Comparison of ENCODE assay signal across 32 mouse cellular contexts in genomic region chr17:66130371-66130770, GRCm38 (mm10).
"Had no signal": no experiment of that assay in that cellular context is flagged by ENCODE, and none has a peak within 500 bp of the region (broad histone marks: within the 10 kb centered on the region; RNA-seq: fewer than 3 reads in every experiment).

No protein-coding gene starts in this region.

- H3K4me2 ChIP-seq: limb, embryonic 12.5 days; limb, embryonic 13.5 days; limb, embryonic 15.5 days; liver, embryonic 11.5 days; liver, embryonic 12.5 days; liver, embryonic 13.5 days; liver, embryonic 15.5 days; lung, embryonic 14.5 days; lung, embryonic 15.5 days; midbrain, embryonic 11.5 days; midbrain, embryonic 12.5 days; midbrain, embryonic 13.5 days; midbrain, embryonic 15.5 days; neural tube, embryonic 12.5 days; neural tube, embryonic 13.5 days had no signal

- H3K27me3 ChIP-seq: limb, embryonic 12.5 days; limb, embryonic 13.5 days; limb, embryonic 15.5 days; liver, embryonic 12.5 days; liver, embryonic 13.5 days; liver, embryonic 15.5 days; lung, embryonic 15.5 days; megakaryocyte, embryonic 14.5 days; midbrain, embryonic 12.5 days; midbrain, embryonic 13.5 days; midbrain, embryonic 15.5 days; neural tube, embryonic 12.5 days; neural tube, embryonic 13.5 days had no signal

- ATAC-seq: liver, postnatal 0 days; lung, postnatal 0 days; midbrain, embryonic 13.5 days; midbrain, embryonic 15.5 days; midbrain, embryonic 16.5 days had no signal

- DNase-seq: liver; liver, embryonic 13.5 days; liver, postnatal 0 days; lung, adult 18-20 months; lung, adult 2 months; lung, embryonic 14.5 days; lung, postnatal 10 days; lung, postnatal 14 days; lung, postnatal 36 days; lung, postnatal 4 days; midbrain, embryonic 14.5 days had no signal

- H3K9ac ChIP-seq: limb, embryonic 12.5 days; limb, embryonic 13.5 days; limb, embryonic 15.5 days; liver, embryonic 12.5 days; liver, embryonic 13.5 days; liver, embryonic 14.5 days; liver, embryonic 15.5 days; liver, postnatal 0 days; lung, embryonic 14.5 days; lung, embryonic 15.5 days; midbrain, embryonic 12.5 days; midbrain, embryonic 13.5 days; midbrain, embryonic 15.5 days; neural tube, embryonic 12.5 days; neural tube, embryonic 13.5 days had no signal

- H3K4me3 ChIP-seq: limb, embryonic 10.5 days; limb, embryonic 12.5 days; limb, embryonic 13.5 days; limb, embryonic 15.5 days; liver, embryonic 12.5 days; liver, embryonic 13.5 days; liver, embryonic 15.5 days; lung, embryonic 15.5 days; megakaryocyte, embryonic 14.5 days; midbrain, embryonic 10.5 days; midbrain, embryonic 12.5 days; midbrain, embryonic 13.5 days; midbrain, embryonic 15.5 days; myocyte; neural tube, embryonic 12.5 days; neural tube, embryonic 13.5 days had no signal

- H3K36me3 ChIP-seq: midbrain, embryonic 15.5 days had no signal

- H3K4me1 ChIP-seq: midbrain, embryonic 13.5 days; midbrain, embryonic 15.5 days; neural tube, embryonic 12.5 days; neural tube, embryonic 13.5 days had no signal

- H3K9me3 ChIP-seq: limb, embryonic 10.5 days; limb, embryonic 12.5 days; limb, embryonic 13.5 days; limb, embryonic 15.5 days; liver, embryonic 12.5 days; liver, embryonic 13.5 days; liver, embryonic 15.5 days; lung, embryonic 15.5 days; megakaryocyte, embryonic 14.5 days; midbrain, embryonic 10.5 days; midbrain, embryonic 12.5 days; midbrain, embryonic 13.5 days; midbrain, embryonic 15.5 days; neural tube, embryonic 12.5 days; neural tube, embryonic 13.5 days had no signal

- H3K27ac ChIP-seq: limb, embryonic 10.5 days; limb, embryonic 12.5 days; limb, embryonic 13.5 days; limb, embryonic 15.5 days; liver, embryonic 12.5 days; liver, embryonic 13.5 days; liver, embryonic 14.5 days; liver, embryonic 15.5 days; lung, embryonic 15.5 days; macrophage; midbrain, embryonic 10.5 days; midbrain, embryonic 12.5 days; midbrain, embryonic 13.5 days; midbrain, embryonic 15.5 days; neural tube, embryonic 12.5 days; neural tube, embryonic 13.5 days had no signal
